Mouse (Mus musculus): ENCODE data around the gene Abcg5.

DNA sequence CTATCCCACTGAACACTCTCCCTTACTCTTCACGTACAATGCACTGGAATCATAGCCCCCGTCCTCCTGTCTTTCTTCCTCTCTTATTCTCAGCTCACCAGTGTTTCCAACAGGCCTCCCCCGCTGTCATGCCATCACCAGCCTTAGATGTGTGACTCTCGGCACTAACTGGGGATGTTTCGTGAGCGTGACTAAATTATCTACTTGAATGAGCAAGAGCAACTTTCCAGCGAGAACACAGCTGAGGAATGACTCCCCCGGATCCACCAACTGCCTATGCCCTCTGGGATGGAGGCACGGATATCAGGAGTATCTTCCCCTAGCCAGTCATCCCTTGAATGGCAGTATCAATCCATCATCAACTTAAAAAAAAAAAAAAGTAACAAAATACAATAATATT is 41.2 kb upstream of the Abcg5 start:
- TF ChIP-seq POLR2A (IDR thresholded peaks at IDR 0.05; ENCODE audit: insufficient read depth, low read depth, low read length): no peak
- no peak for TF ChIP-seq CTCF (IDR thresholded peaks at IDR 0.05; ENCODE audit: insufficient read depth, low read depth, low read length)
